Mouse (Mus musculus) CH12.LX (cell line): ENCODE results near the gene Mcur1. TPM values are rescaled to one million over a fixed set of nuclear protein-coding genes. Genes with fewer than 3 reads are reported as not detected.

ENCODE experiments used
- DNase-seq: peaks from one replicate; pipeline ENCODE4 v3.0.0-alpha.2; 2013; ENCODE audit errors: extremely low read depth
- H3K27ac ChIP-seq: 2 replicates; pipeline ENCODE4 v1.5.1; 2012; ENCODE audit warnings: low read depth, mild to moderate bottlenecking, control low read depth, moderate library complexity; ENCODE audit not compliant: insufficient read depth
- H3K27me3 ChIP-seq: replicated peaks from 2 replicates; pipeline ENCODE3; 2012; ENCODE audit warnings: inconsistent platforms
- H3K36me3 ChIP-seq, 2 experiments: replicated peaks in 1 of 2; 2 replicates each; pipeline versions ENCODE3 to v1.6.1; 2012; ENCODE audit warnings: inconsistent platforms in 1 of 2, low read length in 1 of 2, mild to moderate bottlenecking in 1 of 2, mixed read lengths in 1 of 2, moderate library complexity in 1 of 2; ENCODE audit not compliant: control insufficient read depth in 1 of 2, insufficient read depth in 1 of 2
- H3K4me1 ChIP-seq, 2 experiments: 2 replicates each; pipeline ENCODE4 v1.6.1; 2012; ENCODE audit warnings: inconsistent platforms in 1 of 2, moderate library complexity in 1 of 2; ENCODE audit not compliant: insufficient read depth in 2 of 2, control insufficient read depth in 1 of 2
- H3K4me2 ChIP-seq: 2 replicates; pipeline ENCODE4 v1.6.1; 2012; ENCODE audit warnings: low read depth, mild to moderate bottlenecking, control low read depth; ENCODE audit not compliant: poor library complexity, insufficient read depth, severe bottlenecking
- H3K4me3 ChIP-seq, 3 experiments: fragments of 150-350 bp in 1 of 3; sonication (generic) in 1 of 3; replicated peaks in 1 of 3; 2 replicates each; pipeline versions ENCODE3 to v1.5.1; 2011 to 2012; ENCODE audit warnings: low read depth in 2 of 3, low read length in 2 of 3, mild to moderate bottlenecking in 2 of 3, moderate library complexity in 2 of 3, control low read depth in 1 of 3, improper control_type of control experiment in 1 of 3, inconsistent platforms in 1 of 3, mixed read lengths in 1 of 3; ENCODE audit not compliant: poor library complexity in 1 of 3
- H3K79me2 ChIP-seq: replicated peaks from 2 replicates; pipeline ENCODE4 v1.6.1; 2012; ENCODE audit warnings: mild to moderate bottlenecking, moderate library complexity; ENCODE audit not compliant: control insufficient read depth, poor library complexity, insufficient read depth, severe bottlenecking; ENCODE audit errors: extremely low read depth
- H3K9ac ChIP-seq: 2 replicates; pipeline ENCODE4 v1.6.1; 2012; ENCODE audit warnings: low read depth, mild to moderate bottlenecking, control low read depth, moderate library complexity; ENCODE audit not compliant: insufficient read depth
- H3K9me3 ChIP-seq: replicated peaks from 2 replicates; pipeline ENCODE3; 2012; ENCODE audit warnings: low read length, inconsistent platforms, mixed read lengths
- E2F4 ChIP-seq: IDR thresholded peaks from 2 replicates; pipeline ENCODE4 v1.6.1; 2011; ENCODE audit warnings: low read depth, low read length, improper control_type of control experiment; ENCODE audit not compliant: insufficient replicate concordance
- EP300 ChIP-seq: IDR thresholded peaks from 2 replicates; pipeline ENCODE4 v1.6.1; 2011; ENCODE audit warnings: low read length, improper control_type of control experiment
- ETS1 ChIP-seq: conservative IDR thresholded peaks from 2 replicates; pipeline ENCODE4 v1.6.1; 2012; ENCODE audit warnings: low read depth, mild to moderate bottlenecking, inconsistent platforms, low read length, improper control_type of control experiment, moderate library complexity
- HCFC1 ChIP-seq: IDR thresholded peaks from 2 replicates; pipeline ENCODE4 v1.6.1; 2012; ENCODE audit warnings: low read depth, mild to moderate bottlenecking, inconsistent platforms, low read length, improper control_type of control experiment
- JUN ChIP-seq: IDR thresholded peaks from 2 replicates; pipeline ENCODE4 v1.6.1; 2011; ENCODE audit warnings: low read depth, mild to moderate bottlenecking, low read length, improper control_type of control experiment, moderate library complexity; ENCODE audit not compliant: insufficient read depth
- JUND ChIP-seq: conservative IDR thresholded peaks from 2 replicates; pipeline ENCODE4 v1.6.1; 2011; ENCODE audit warnings: low read depth, low read length, improper control_type of control experiment
- KAT2A ChIP-seq: IDR thresholded peaks from 2 replicates; pipeline ENCODE4 v1.6.1; 2012; ENCODE audit warnings: low read length, improper control_type of control experiment, inconsistent platforms; ENCODE audit not compliant: insufficient replicate concordance
- MAX ChIP-seq: IDR thresholded peaks from 2 replicates; pipeline ENCODE4 v1.6.1; 2011; ENCODE audit warnings: low read length, improper control_type of control experiment
- MAZ ChIP-seq: IDR thresholded peaks from 2 replicates; pipeline ENCODE4 v1.6.1; 2012; ENCODE audit warnings: low read depth, mild to moderate bottlenecking, inconsistent platforms, low read length, improper control_type of control experiment, moderate library complexity
- MEF2A ChIP-seq: IDR thresholded peaks from 2 replicates; pipeline ENCODE4 v1.6.1; 2014; ENCODE audit warnings: low read depth, mild to moderate bottlenecking, inconsistent platforms, low read length, improper control_type of control experiment, borderline replicate concordance
- MXI1 ChIP-seq: IDR thresholded peaks from 2 replicates; pipeline ENCODE4 v1.6.1; 2011; ENCODE audit warnings: mild to moderate bottlenecking, low read depth, low read length, improper control_type of control experiment
- NELFE ChIP-seq: IDR thresholded peaks from 2 replicates; pipeline ENCODE4 v1.6.1; 2011; ENCODE audit warnings: low read depth, low read length, improper control_type of control experiment
- POLR2A ChIP-seq: IDR thresholded peaks from 2 replicates; pipeline ENCODE4 v1.6.1; 2011; ENCODE audit warnings: low read depth, mild to moderate bottlenecking, improper control_type of control experiment, low read length
- RCOR1 ChIP-seq: conservative IDR thresholded peaks from 2 replicates; pipeline ENCODE4 v1.6.1; 2012; ENCODE audit warnings: low read depth, mild to moderate bottlenecking, inconsistent platforms, low read length, improper control_type of control experiment
- SIN3A ChIP-seq: IDR thresholded peaks from 2 replicates; pipeline ENCODE4 v1.6.1; 2012; ENCODE audit warnings: low read length, improper control_type of control experiment, inconsistent platforms
- TCF12 ChIP-seq: IDR thresholded peaks from 2 replicates; pipeline ENCODE4 v1.6.1; 2014; ENCODE audit warnings: low read depth, mild to moderate bottlenecking, inconsistent platforms, low read length, improper control_type of control experiment
- UBTF ChIP-seq: IDR thresholded peaks from 2 replicates; pipeline ENCODE4 v1.6.1; 2012; ENCODE audit warnings: low read depth, mild to moderate bottlenecking, inconsistent platforms, low read length, improper control_type of control experiment, moderate library complexity
- USF2 ChIP-seq: conservative IDR thresholded peaks from 2 replicates; pipeline ENCODE4 v1.6.1; 2011; ENCODE audit warnings: low read depth, low read length, improper control_type of control experiment
- ZKSCAN1 ChIP-seq: IDR thresholded peaks from 2 replicates; pipeline ENCODE4 v1.6.1; 2012; ENCODE audit warnings: low read depth, inconsistent platforms, low read length, improper control_type of control experiment, borderline replicate concordance
- ZNF384 ChIP-seq: IDR thresholded peaks from 2 replicates; pipeline ENCODE4 v1.6.1; 2012; ENCODE audit warnings: low read depth, low read length, improper control_type of control experiment, inconsistent platforms
- dilution Hi-C: fragments of 300-500 bp; cut with MboI; formaldehyde crosslinking; loops from 2 replicates; pipeline ENCODE4 v1.14.3; 2020; ENCODE audit warnings: low sequenced_read_pairs; ENCODE audit not compliant: extremely low pct_unique_long_range_greater_than_20kb, extremely low pct_ligation_motif_present
- in situ Hi-C: fragments of 300-500 bp; cut with MboI; formaldehyde crosslinking; loops from 3 replicates; pipeline ENCODE4 v1.14.3; 2019; ENCODE audit warnings: low sequenced_read_pairs, low pct_ligation_motif_present, low pct_unique_long_range_greater_than_20kb, mixed read lengths
- polyA plus RNA-seq: library from polyadenylated mRNA; unstranded; fragments of >175 nt; gene quantifications from 2 replicates; pipeline ENCODE4 v1.2.1, GENCODE M21; 2012; ENCODE audit warnings: low read depth; ENCODE audit not compliant: insufficient read length
- total RNA-seq, 2 experiments: library from RNA; depleted of rRNA; stranded (reverse); fragments of 300-350 nt in 1 of 2; fragments of >200 nt in 1 of 2; gene quantifications; 2 replicates each; pipeline ENCODE4 v1.2.3; 2012 to 2014

The Mcur1 gene
- total and polyA plus RNA-seq, 3 experiments, result 4.7 to 12.5 (median 6.3) TPM

GRCm38 (mm10) chr13:43591828-43592680 is 32.1 kb upstream of the Mcur1 start:
- DNase-seq, result no peak
- dilution Hi-C loops (no loop called here), in situ Hi-C loops (no loop called here)
- Histone ChIP-seq H3K9ac (no peak overlapping the region), H3K27me3 (no peaks in the 10 kb centered on the region), H3K9me3 (no peaks in the 10 kb centered on the region), H3K27ac (no peak overlapping the region), H3K4me1 (no peaks in the 10 kb centered on the region), H3K36me3 (no peaks in the 10 kb centered on the region), H3K4me2 (no peak overlapping the region), H3K79me2 (no peaks in the 10 kb centered on the region), H3K4me3 (no peak overlapping the region)
- TF ChIP-seq TCF12 (no peak), E2F4 (no peak), ZNF384 (no peak), MEF2A (no peak), NELFE (no peak), EP300 (no peak), MXI1 (no peak), SIN3A (no peak), KAT2A (no peak), UBTF (no peak), JUN (no peak), MAX (no peak), HCFC1 (no peak), POLR2A (no peak), MAZ (no peak), RCOR1 (no peak), ZKSCAN1 (no peak), ETS1 (no peak), USF2 (no peak), JUND (no peak)
